Mouse (Mus musculus) gastrocnemius, adult 2 months (tissue): ENCODE measurements at regions not wholly inside any gene's neighbourhood (a gene's known extent, or its start where the extent isn't known, plus 50 kb on each side); places are given as distances from the start of the nearest gene placed in this dataset.
A peak's percentile ranks its signal among the peaks of the same experiment; 100 is the strongest.

ENCODE experiments used
- DNase-seq: peaks from one replicate; pipeline ENCODE4 v3.0.0; 2022
- H3K27ac ChIP-seq: fragments of 200-600 bp; 2 replicates; pipeline ENCODE4 v1.8.1; 2022; ENCODE audit warnings: mild to moderate bottlenecking
- H3K4me3 ChIP-seq: fragments of 200-600 bp; 2 replicates; pipeline ENCODE4 v1.8.1; 2022; ENCODE audit warnings: mild to moderate bottlenecking, moderate library complexity
- CTCF ChIP-seq: fragments of 200-600 bp; IDR thresholded peaks from 2 replicates; pipeline ENCODE4 v1.8.1; 2022; ENCODE audit warnings: antibody characterized with exemption, mild to moderate bottlenecking, moderate library complexity
- intact Hi-C: fragments of 180-260 bp; cut with DNase I; formaldehyde crosslinking; loops from one replicate; pipeline ENCODE4 v1.15.1; 2025

- no peak for TF ChIP-seq CTCF
- Histone ChIP-seq H3K27ac (no peak overlapping the region), H3K4me3 (no peak overlapping the region)
- intact Hi-C loops, result no loop called here
- no peak for DNase-seq
Measured at GRCm38 (mm10) chr11:20935063-20935370, 104.2 kb upstream of the Lgalsl start.

GRCm38 (mm10) chr11:20935910-20936309 is 105.1 kb upstream of the Lgalsl start:
- no peak for DNase-seq

GRCm38 (mm10) chr11:20936996-20937395 is 106.1 kb upstream of the Lgalsl start:
- TF ChIP-seq CTCF, result no peak

More at GRCm38 (mm10) chr11:20935910-20936309, 105.1 kb upstream of the Lgalsl start:
- H3K27ac ChIP-seq, result no peak overlapping the region
- no peak for TF ChIP-seq CTCF
- H3K4me3 ChIP-seq, result no peak overlapping the region
- intact Hi-C loops, result no loop called here

GRCm38 (mm10) chr11:20937942-20938341 is 107.1 kb upstream of the Lgalsl start:
- no peak for DNase-seq
- Histone ChIP-seq H3K27ac (no peak overlapping the region), H3K4me3 (no peak overlapping the region)
- TF ChIP-seq CTCF, result no peak
- intact Hi-C loops, result no loop called here

More at GRCm38 (mm10) chr11:20936996-20937395, 106.1 kb upstream of the Lgalsl start:
- intact Hi-C loops, result no loop called here
- no peak overlapping the region for H3K27ac ChIP-seq
- no peak for DNase-seq
- no peak overlapping the region for H3K4me3 ChIP-seq

GRCm38 (mm10) chr11:20939644-20940043 is 108.8 kb upstream of the Lgalsl start:
- intact Hi-C loops, result no loop called here
- TF ChIP-seq CTCF, result no peak
- Histone ChIP-seq H3K4me3 (no peak overlapping the region), H3K27ac (no peak overlapping the region)
- no peak for DNase-seq

GRCm38 (mm10) chr11:20941546-20941945 is 110.7 kb upstream of the Lgalsl start:
- TF ChIP-seq CTCF, result no peak
- peak; percentile 34 for DNase-seq
- Histone ChIP-seq H3K4me3 (no peak overlapping the region), H3K27ac (no peak overlapping the region)
- intact Hi-C loops, result no loop called here

- Histone ChIP-seq H3K27ac (no peak overlapping the region), H3K4me3 (no peak overlapping the region)
- DNase-seq, result no peak
- no peak for TF ChIP-seq CTCF
- intact Hi-C loops, result no loop called here
Measured at GRCm38 (mm10) chr11:20955561-20955960, 124.7 kb upstream of the Lgalsl start.

GRCm38 (mm10) chr11:20957766-20958165 is 126.9 kb upstream of the Lgalsl start:
- peak overlapping the region; percentile 69 for H3K27ac ChIP-seq
- DNase-seq, result peak; percentile 79
- no peak overlapping the region; the same call in 1 of the 2 replicates for H3K4me3 ChIP-seq
- intact Hi-C loops, result loop anchor here (2.0 kb wide), 1 partner anchor 57 kb away; no protein-coding TSS in a partner anchor
- no peak for TF ChIP-seq CTCF

GRCm38 (mm10) chr11:20958233-20958632 is 127.4 kb upstream of the Lgalsl start:
- DNase-seq, result no peak
- Histone ChIP-seq H3K27ac (peak overlapping the region; percentile 69), H3K4me3 (no peak overlapping the region; the same call in 1 of the 2 replicates)
- intact Hi-C loops, result no loop called here
- TF ChIP-seq CTCF, result no peak

- Histone ChIP-seq H3K27ac (no peak overlapping the region), H3K4me3 (no peak overlapping the region)
- intact Hi-C loops, result no loop called here
- no peak for DNase-seq
- no peak for TF ChIP-seq CTCF
Measured at GRCm38 (mm10) chr11:20960066-20960465, 129.2 kb upstream of the Lgalsl start.

GRCm38 (mm10) chr11:20960750-20961149 is 129.9 kb upstream of the Lgalsl start:
- TF ChIP-seq CTCF, result no peak
- intact Hi-C loops, result no loop called here

GRCm38 (mm10) chr11:20961626-20962025 is 129.5 kb upstream of the Peli1 start:
- no peak for DNase-seq
- no peak overlapping the region for H3K4me3 ChIP-seq
- intact Hi-C loops, result no loop called here
- no peak overlapping the region for H3K27ac ChIP-seq
- TF ChIP-seq CTCF, result no peak

More at GRCm38 (mm10) chr11:20960750-20961149, 129.9 kb upstream of the Lgalsl start:
- DNase-seq, result no peak
- Histone ChIP-seq H3K27ac (no peak overlapping the region), H3K4me3 (no peak overlapping the region)

GRCm38 (mm10) chr11:20965575-20966239 is 125.4 kb upstream of the Peli1 start:
- TF ChIP-seq CTCF, result no peak
- no peak overlapping the region for H3K27ac ChIP-seq
- H3K4me3 ChIP-seq, result no peak overlapping the region
- intact Hi-C loops, result loop anchor here (5.0 kb wide), 1 partner anchor 37 kb away; no protein-coding TSS in a partner anchor
- DNase-seq, result no peak

GRCm38 (mm10) chr11:20967321-20967984 is 123.6 kb upstream of the Peli1 start:
- no peak for DNase-seq
- no peak overlapping the region for H3K4me3 ChIP-seq
- no peak for TF ChIP-seq CTCF
- intact Hi-C loops, result loop anchor here (5.0 kb wide), 1 partner anchor 35 kb away; no protein-coding TSS in a partner anchor
- no peak overlapping the region for H3K27ac ChIP-seq
